ENCODE assay signal across 8 mouse cellular contexts in the genomic region with DNA sequence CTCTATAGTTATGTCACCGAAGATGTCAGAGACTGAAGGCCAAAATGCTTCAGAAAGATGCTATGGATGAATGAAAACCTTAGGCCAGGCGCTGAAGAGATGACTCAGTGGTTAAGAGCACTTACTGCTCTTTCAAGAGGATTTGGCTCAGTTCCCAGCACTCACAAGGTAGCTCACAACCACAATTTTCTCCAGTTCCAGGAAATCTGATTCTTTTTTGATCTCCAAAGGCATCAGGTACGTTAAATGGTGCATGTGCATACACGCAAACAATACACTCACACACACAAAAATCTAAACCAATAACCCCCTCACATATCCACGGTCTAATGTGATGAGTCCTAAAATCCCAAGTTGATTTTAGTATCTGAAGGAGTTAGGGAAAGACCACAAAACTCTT. TPM values are rescaled to one million over a fixed set of nuclear protein-coding genes. Genes with fewer than 3 reads are reported as not detected.
A peak's percentile ranks its signal among the peaks of the same experiment; 100 is the strongest.
DNase-seq lines count a peak whose midpoint lies in the region; ATAC-seq and TF ChIP-seq lines count a peak whose summit lies in the region.

No protein-coding gene starts in this region.

- no peak for DNase-seq in heart, embryonic 10.5 days (ENCODE audit: low spot score)
- no peak for DNase-seq in heart, postnatal 4 days
- peak; percentile 9 for DNase-seq in ES-E14 (ENCODE audit: low read depth, low spot score)
- DNase-seq in kidney, postnatal 0 days (ENCODE audit: low spot score), result peak; percentile 35
- peak; percentile 27 for DNase-seq in midbrain, embryonic 14.5 days
- no peak for DNase-seq in left cerebral cortex, adult 11 months (ENCODE audit: low spot score)
- DNase-seq in ovary, postnatal 10 days (ENCODE audit: low spot score), result no peak

- ATAC-seq in embryonic facial prominence, embryonic 12.5 days (ENCODE audit: insufficient number of reproducible peaks, insufficient read depth, low FRiP score, low TSS enrichment), result no peak
- ATAC-seq in kidney, postnatal 0 days (replicated peaks; ENCODE audit: low FRiP score, low read depth), result no peak
- no peak for ATAC-seq in midbrain, embryonic 14.5 days (ENCODE audit: low FRiP score, low TSS enrichment)

- H3K4me1 ChIP-seq in heart, embryonic 10.5 days, result no peaks in the 10 kb centered on the region
- peaks cover 0 to 4% of the 10 kb centered on the region in 2 experiments; a peak in 1 of 4 replicates for H3K4me1 ChIP-seq in ES-E14 (ENCODE audit: control insufficient read depth in 2 of 2, insufficient read depth in 2 of 2, low read length in 2 of 2, poor library complexity in 1 of 2)
- no peaks in the 10 kb centered on the region for H3K4me1 ChIP-seq in embryonic facial prominence, embryonic 12.5 days
- H3K4me1 ChIP-seq in kidney, postnatal 0 days (replicated peaks; ENCODE audit: insufficient read depth, low read length), result no peaks in the 10 kb centered on the region
- H3K4me1 ChIP-seq in midbrain, embryonic 14.5 days (ENCODE audit: control insufficient read depth, insufficient read depth, low read length), result peaks cover 5% of the 10 kb centered on the region

- H3K27ac ChIP-seq in heart, embryonic 10.5 days, result no peak overlapping the region; the same call in 1 of the 2 replicates
- H3K27ac ChIP-seq in ES-E14 (ENCODE audit: insufficient read depth, low read depth, low read length, poor library complexity, severe bottlenecking), result no peak overlapping the region
- no peak overlapping the region for H3K27ac ChIP-seq in embryonic facial prominence, embryonic 12.5 days
- H3K27ac ChIP-seq in kidney, postnatal 0 days, result peak overlapping the region; percentile 87; the same call in 1 of the 2 replicates
- no peak overlapping the region for H3K27ac ChIP-seq in midbrain, embryonic 14.5 days (replicated peaks; ENCODE audit: low read depth, low read length)

- H3K36me3 ChIP-seq in heart, embryonic 10.5 days, result no peaks in the 10 kb centered on the region
- peaks cover 3% of the 10 kb centered on the region; the same call in 1 of the 2 replicates for H3K36me3 ChIP-seq in ES-E14 (ENCODE audit: control insufficient read depth, insufficient read depth, low read length, poor library complexity, severe bottlenecking)
- no peaks in the 10 kb centered on the region for H3K36me3 ChIP-seq in embryonic facial prominence, embryonic 12.5 days
- H3K36me3 ChIP-seq in kidney, postnatal 0 days (ENCODE audit: insufficient read depth, low read length), result no peaks in the 10 kb centered on the region
- H3K36me3 ChIP-seq in midbrain, embryonic 14.5 days (ENCODE audit: control insufficient read depth, insufficient read depth, low read length), result no peaks in the 10 kb centered on the region

- in situ Hi-C loops in ES-E14 (cut with MboI; ENCODE audit: low sequenced_read_pairs in 2 of 2, unreplicated experiment in 2 of 2), result no loop called here

- no peak for TF ChIP-seq CTCF in kidney, postnatal 0 days (IDR thresholded peaks at IDR 0.05; ENCODE audit: low read depth)

- peak overlapping the region; percentile 80; the same call in 1 of the 2 replicates for H3K4me3 ChIP-seq in heart, embryonic 10.5 days
- H3K4me3 ChIP-seq in ES-E14 (ENCODE audit: insufficient read depth in 1 of 2, low read depth in 1 of 2, low read length in 2 of 2, poor library complexity in 1 of 2, severe bottlenecking in 1 of 2), result peak overlapping the region in 1 of 2 experiments; percentile 93; a peak in 2 of 4 replicates
- H3K4me3 ChIP-seq in embryonic facial prominence, embryonic 12.5 days, result peak overlapping the region; percentile 79; the same call in 1 of the 2 replicates
- no peak overlapping the region for H3K4me3 ChIP-seq in kidney, postnatal 0 days (replicated peaks; ENCODE audit: low read depth, low read length)
- H3K4me3 ChIP-seq in midbrain, embryonic 14.5 days (replicated peaks; ENCODE audit: low read depth, low read length), result 0 out of 2 replicates have a peak overlapping the region, but pooled peaks have one; percentile 73

- no peaks in the 10 kb centered on the region for H3K27me3 ChIP-seq in heart, embryonic 10.5 days (ENCODE audit: insufficient read depth, poor library complexity, severe bottlenecking)
- H3K27me3 ChIP-seq in embryonic facial prominence, embryonic 12.5 days, result no peaks in the 10 kb centered on the region
- H3K27me3 ChIP-seq in kidney, postnatal 0 days (ENCODE audit: insufficient read depth, low read length), result no peaks in the 10 kb centered on the region
- no peaks in the 10 kb centered on the region for H3K27me3 ChIP-seq in midbrain, embryonic 14.5 days (ENCODE audit: control insufficient read depth, insufficient read depth, low read length)

- no peaks in the 10 kb centered on the region for H3K9me3 ChIP-seq in heart, embryonic 10.5 days
- no peaks in the 10 kb centered on the region for H3K9me3 ChIP-seq in ES-E14 (ENCODE audit: control insufficient read depth, insufficient read depth, low read depth, low read length)
- H3K9me3 ChIP-seq in embryonic facial prominence, embryonic 12.5 days, result no peaks in the 10 kb centered on the region
- no peaks in the 10 kb centered on the region for H3K9me3 ChIP-seq in kidney, postnatal 0 days (replicated peaks; ENCODE audit: low read length)
- no peaks in the 10 kb centered on the region for H3K9me3 ChIP-seq in midbrain, embryonic 14.5 days (ENCODE audit: control insufficient read depth, low read length)

- H3K4me2 ChIP-seq in embryonic facial prominence, embryonic 12.5 days (replicated peaks), result peak overlapping the region; percentile 55
- peak overlapping the region; percentile 75; the same call in 1 of the 2 replicates for H3K4me2 ChIP-seq in kidney, postnatal 0 days (ENCODE audit: low read length)
- H3K4me2 ChIP-seq in midbrain, embryonic 14.5 days (ENCODE audit: low read length), result peak overlapping the region; percentile 68

- no peak overlapping the region for H3K9ac ChIP-seq in ES-E14 (ENCODE audit: insufficient read depth, low read depth, low read length, poor library complexity, severe bottlenecking)
- no peak overlapping the region for H3K9ac ChIP-seq in embryonic facial prominence, embryonic 12.5 days
- no peak overlapping the region for H3K9ac ChIP-seq in kidney, postnatal 0 days (ENCODE audit: low read depth, low read length)
- no peak overlapping the region for H3K9ac ChIP-seq in midbrain, embryonic 14.5 days (replicated peaks; ENCODE audit: low read length)

- WGBS in heart, embryonic 10.5 days, result 76% methylated on average over 5 of the region's 5 CpGs
- WGBS in embryonic facial prominence, embryonic 12.5 days, result 69% methylated on average over 5 of the region's 5 CpGs
- WGBS in kidney, postnatal 0 days, result 58% methylated on average over 5 of the region's 5 CpGs
- 74% methylated on average over 5 of the region's 5 CpGs for WGBS in midbrain, embryonic 14.5 days

TF ChIP-seq in ES-E14, 5 proteins besides CTCF, POLR2A, EP300 and RAD21:
- TF ChIP-seq CHD2 (IDR thresholded peaks at IDR 0.05; ENCODE audit: low read depth, low read length), result no peak
- no peak for TF ChIP-seq ZNF384 (IDR thresholded peaks at IDR 0.05; ENCODE audit: low read depth, low read length)
- TF ChIP-seq ZC3H11A (IDR thresholded peaks at IDR 0.05; ENCODE audit: borderline replicate concordance, low read depth, low read length), result no peak
- TF ChIP-seq MAFK (IDR thresholded peaks at IDR 0.05; ENCODE audit: insufficient read depth, low read depth, low read length), result no peak
- no peak for TF ChIP-seq HCFC1 (IDR thresholded peaks at IDR 0.05; ENCODE audit: borderline replicate concordance, insufficient read depth, low read length)

RNA-seq across cellular contexts. Expression of a gene that starts 1.2 kb away (rescaled TPM):
- polyA plus RNA-seq in heart, embryonic 10.5 days (2016; fragmentation: Nextera tagmentation; extraction: Ambion mirVana), result 38.2 and 47.1 TPM in 2 replicates
- 10 to 100 TPM; 10.6 to 12.7 TPM for total RNA-seq in heart, postnatal 4 days (2021)
- total RNA-seq in ES-E14 (2012; rRNA removed), result 8.5 and 11.5 TPM in 2 replicates
- 55.7 and 62.0 TPM in 2 replicates for polyA plus RNA-seq in embryonic facial prominence, embryonic 12.5 days (2016; fragmentation: Nextera tagmentation; extraction: Ambion mirVana)
- polyA plus RNA-seq in kidney, postnatal 0 days (2015; fragmentation: Nextera tagmentation; extraction: Ambion mirVana), result 52.7 and 58.7 TPM in 2 replicates
- polyA plus RNA-seq in midbrain, embryonic 14.5 days (2014; fragmentation: Nextera tagmentation; extraction: Ambion mirVana), result 49.3 and 51.7 TPM in 2 replicates

RNA-seq across cellular contexts. Expression of a gene that starts 1.5 kb away (rescaled TPM):
- polyA plus RNA-seq in heart, embryonic 10.5 days (2016; fragmentation: Nextera tagmentation; extraction: Ambion mirVana), result 4.2 and 4.3 TPM in 2 replicates
- 1 to 10 TPM; 1.2 TPM for total RNA-seq in heart, postnatal 4 days (2021)
- 0.37 and 0.80 TPM in 2 replicates for total RNA-seq in ES-E14 (2012; rRNA removed)
- polyA plus RNA-seq in embryonic facial prominence, embryonic 12.5 days (2016; fragmentation: Nextera tagmentation; extraction: Ambion mirVana), result 5.3 and 5.6 TPM in 2 replicates
- 33.1 and 35.4 TPM in 2 replicates for polyA plus RNA-seq in kidney, postnatal 0 days (2015; fragmentation: Nextera tagmentation; extraction: Ambion mirVana)
- 1.9 and 2.1 TPM in 2 replicates for polyA plus RNA-seq in midbrain, embryonic 14.5 days (2014; fragmentation: Nextera tagmentation; extraction: Ambion mirVana)

Comparison
In these comparisons a context has a peak if more than half of its experiments do, and no peak if none do; other contexts are left out.
1. DNase-seq: peak in ES-E14 (single experiment), kidney, postnatal 0 days (single experiment) and midbrain, embryonic 14.5 days (single experiment); none in heart, embryonic 10.5 days (single experiment), heart, postnatal 4 days (single experiment), left cerebral cortex, adult 11 months (single experiment) and ovary, postnatal 10 days (single experiment).
2. Peak in every context shown above with its lines, with median percentiles within 50 percentile points of each other: H3K4me2 ChIP-seq.